Mouse (Mus musculus) midbrain, embryonic 16.5 days (tissue): ENCODE measurements around the gene Pak3. TPM values are rescaled to one million over a fixed set of nuclear protein-coding genes. Genes with fewer than 3 reads are reported as not detected.
A peak's percentile ranks its signal among the peaks of the same experiment; 100 is the strongest.

Source experiments
- ATAC-seq: fragments of 200-750 bp; cut with Nextera tagmentation; 2 replicates; pipeline ENCODE4 v1.8.0; 2017; ENCODE audit warnings: moderate TSS enrichment
- H3K27ac ChIP-seq: fragments of 300-500 bp; sonication (generic); 2 replicates; pipeline ENCODE4 v1.5.1; 2014; ENCODE audit warnings: mild to moderate bottlenecking, low read length, mixed read lengths
- H3K27me3 ChIP-seq: fragments of 300-500 bp; sonication (generic); 2 replicates; pipeline ENCODE4 v1.6.1; 2014; ENCODE audit warnings: low read depth, low read length, mixed read lengths; ENCODE audit not compliant: control insufficient read depth, insufficient read depth
- H3K36me3 ChIP-seq: fragments of 300-500 bp; sonication (generic); 2 replicates; pipeline ENCODE4 v1.6.1; 2014; ENCODE audit warnings: mild to moderate bottlenecking, low read length, moderate library complexity, mixed read lengths; ENCODE audit not compliant: control insufficient read depth, insufficient read depth
- H3K4me1 ChIP-seq: fragments of 300-500 bp; sonication (generic); 2 replicates; pipeline ENCODE4 v1.6.1; 2014; ENCODE audit warnings: mild to moderate bottlenecking, low read length, mixed read lengths; ENCODE audit not compliant: control insufficient read depth, insufficient read depth
- H3K4me2 ChIP-seq: fragments of 300-500 bp; sonication (generic); 2 replicates; pipeline ENCODE4 v1.6.1; 2014; ENCODE audit warnings: mild to moderate bottlenecking, low read length, mixed read lengths
- H3K4me3 ChIP-seq: fragments of 300-500 bp; sonication (generic); 2 replicates; pipeline ENCODE4 v1.5.1; 2014; ENCODE audit warnings: low read depth, mild to moderate bottlenecking, low read length, moderate library complexity, mixed read lengths
- H3K9ac ChIP-seq: fragments of 300-500 bp; sonication (generic); 2 replicates; pipeline ENCODE4 v1.6.1; 2014; ENCODE audit warnings: low read depth, low read length, mixed read lengths
- H3K9me3 ChIP-seq: fragments of 300-500 bp; sonication (generic); replicated peaks from 2 replicates; pipeline ENCODE4 v1.6.1; 2014; ENCODE audit warnings: mild to moderate bottlenecking, low read length, mixed read lengths; ENCODE audit not compliant: control insufficient read depth, poor library complexity, severe bottlenecking
- WGBS: fragments of 180-500 bp; shearing (Covaris S2); extraction: QIAGEN DNeasy Blood & Tissue Kit; methylation state at CpG from one replicate; pipeline ENCODE4 v1.1.7; 2014; 5-methylcytosine and 5-hydroxymethylcytosine counted together
- polyA plus RNA-seq: library from polyadenylated mRNA; unstranded; fragments of >200 nt; fragmentation: Nextera tagmentation; extraction: Ambion mirVana; gene quantifications from 2 replicates; pipeline ENCODE4 v1.2.1, GENCODE M21; 2015

Gene Pak3
- polyA plus RNA-seq, 1 experiment from 2014 or later = 294 TPM

- Histone ChIP-seq H3K4me1 (no peaks in the 10 kb centered on the region; the same call in 1 of the 2 replicates), H3K9me3 (no peaks in the 10 kb centered on the region), H3K36me3 (no peaks in the 10 kb centered on the region), H3K9ac (no peak overlapping the region), H3K4me2 (no peak overlapping the region), H3K4me3 (no peak overlapping the region), H3K27ac (no peak overlapping the region), H3K27me3 (no peaks in the 10 kb centered on the region)
- 34% methylated on average over 2 of the region's 2 CpGs for WGBS
- ATAC-seq = no peak
Observed at GRCm38 (mm10) chrX:143542756-143543155, 24.4 kb downstream of the Pak3 start.

DNA sequence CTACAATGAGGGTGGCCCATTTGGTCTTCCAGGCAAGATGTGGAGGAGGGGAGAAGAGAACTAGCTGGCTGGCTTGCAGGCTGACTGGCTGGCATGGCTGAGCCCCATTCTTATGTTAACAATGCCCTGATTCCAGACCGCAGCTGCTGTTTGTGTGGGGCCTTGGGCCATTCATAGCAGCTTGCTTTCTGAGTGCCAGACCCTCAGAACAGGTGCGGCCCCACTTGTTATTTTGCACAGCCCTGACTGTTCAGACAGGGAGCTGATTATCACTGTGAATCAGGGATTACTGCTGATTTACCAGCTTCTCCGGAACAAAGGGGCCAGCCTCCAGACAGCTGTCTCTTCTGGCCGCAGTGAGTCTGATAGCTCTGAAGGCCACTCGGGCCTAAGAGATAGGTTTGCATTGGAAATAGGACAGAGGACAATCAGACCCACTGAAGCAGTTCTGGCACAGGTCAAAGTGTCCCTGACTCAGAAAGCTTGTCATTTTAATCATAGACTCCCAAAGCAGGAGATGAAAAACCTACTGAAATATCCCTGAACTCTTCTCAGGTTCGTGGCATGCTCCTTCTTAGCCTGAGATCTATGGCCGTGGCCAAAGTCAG lies 24.9 kb downstream of the Pak3 start:
- 31% methylated on average over 7 of the region's 7 CpGs for WGBS
- H3K4me1 ChIP-seq = no peaks in the 10 kb centered on the region; the same call in 1 of the 2 replicates
- peak overlapping the region; percentile 17; the same call in 1 of the 2 replicates for H3K27ac ChIP-seq
- H3K27me3 ChIP-seq = no peaks in the 10 kb centered on the region
- no peaks in the 10 kb centered on the region for H3K9me3 ChIP-seq
- no peaks in the 10 kb centered on the region for H3K36me3 ChIP-seq
- H3K4me2 ChIP-seq = no peak overlapping the region
- no peak overlapping the region for H3K4me3 ChIP-seq
- ATAC-seq = peak; percentile 80
- H3K9ac ChIP-seq = no peak overlapping the region

DNA sequence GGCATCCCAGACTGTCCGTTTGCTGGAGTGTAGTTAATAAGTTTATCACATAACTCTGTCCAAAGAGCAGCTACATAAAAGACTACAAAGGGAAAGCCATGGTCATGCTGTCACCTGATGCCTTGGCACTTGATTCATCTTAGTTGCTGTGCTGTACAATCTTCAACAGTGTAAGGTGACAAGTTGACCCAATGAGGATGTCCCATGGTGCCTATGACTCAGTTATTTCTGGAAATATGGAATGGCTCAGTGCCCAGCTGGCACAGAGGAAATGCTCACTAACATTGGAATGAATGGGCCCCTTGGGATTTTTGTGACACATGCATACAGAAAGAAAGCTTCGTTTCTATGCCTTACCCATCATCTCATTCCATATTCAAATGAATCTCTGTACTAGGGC lies 55.3 kb downstream of the Pak3 start:
- Histone ChIP-seq H3K27me3 (no peaks in the 10 kb centered on the region; the same call in 1 of the 2 replicates), H3K4me2 (no peak overlapping the region), H3K27ac (no peak overlapping the region), H3K4me3 (no peak overlapping the region), H3K36me3 (no peaks in the 10 kb centered on the region), H3K4me1 (no peaks in the 10 kb centered on the region), H3K9me3 (no peaks in the 10 kb centered on the region), H3K9ac (no peak overlapping the region)
- WGBS = 56% methylated on average over 2 of the region's 2 CpGs
- ATAC-seq = no peak

DNA sequence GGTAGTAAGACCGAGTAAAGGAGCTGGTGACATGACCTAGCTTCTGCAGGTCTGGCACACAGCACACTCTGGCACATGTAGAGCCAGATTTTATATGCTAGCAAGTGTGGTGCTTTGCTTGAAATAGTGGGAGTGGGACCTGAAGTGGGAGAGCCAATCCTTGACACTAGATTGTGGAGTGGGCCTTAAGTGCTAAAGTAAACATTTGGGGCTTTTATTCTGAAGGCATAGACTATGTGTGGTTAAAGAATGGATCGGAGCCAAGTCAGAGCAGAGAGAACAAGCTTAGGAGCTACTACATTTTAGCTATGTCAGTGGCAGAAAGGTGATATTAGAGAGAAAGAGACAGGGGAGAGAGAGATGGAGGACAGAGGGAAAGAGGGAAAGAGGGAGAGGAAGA lies 61.5 kb downstream of the Pak3 start:
- no peak overlapping the region for H3K27ac ChIP-seq

DNA sequence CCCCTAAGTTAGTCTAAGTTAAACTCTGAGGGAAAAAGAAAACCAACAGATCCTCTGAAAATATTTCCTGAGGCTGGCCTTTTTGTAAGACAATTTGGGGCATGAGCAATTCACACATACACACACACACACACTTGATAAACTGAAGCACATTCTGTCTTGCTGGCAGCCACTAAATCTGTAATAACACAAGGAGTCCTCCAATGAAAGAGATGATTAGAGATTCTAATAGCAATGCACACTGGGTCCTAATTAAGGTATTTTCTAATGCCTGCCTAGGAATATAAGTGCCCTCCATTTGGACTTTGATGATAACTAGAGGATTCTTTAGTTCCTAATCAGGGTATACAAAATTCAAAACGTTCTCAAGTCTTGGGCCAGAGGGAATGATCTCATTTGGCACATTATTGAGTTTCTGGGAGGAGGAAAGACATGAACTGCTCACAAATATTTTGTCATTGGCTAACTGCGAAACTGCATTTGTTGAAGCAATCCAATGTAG lies 62.1 kb downstream of the Pak3 start:
- Histone ChIP-seq H3K4me3 (no peak overlapping the region), H3K4me1 (no peaks in the 10 kb centered on the region), H3K9me3 (no peaks in the 10 kb centered on the region), H3K27me3 (no peaks in the 10 kb centered on the region; the same call in 1 of the 2 replicates), H3K4me2 (no peak overlapping the region), H3K36me3 (no peaks in the 10 kb centered on the region), H3K27ac (no peak overlapping the region), H3K9ac (no peak overlapping the region)
- 55% methylated on average over 2 of the region's 2 CpGs for WGBS
- no peak for ATAC-seq

More for the DNA sequence above, 61.5 kb downstream of the Pak3 start:
- Histone ChIP-seq H3K27me3 (no peaks in the 10 kb centered on the region; the same call in 1 of the 2 replicates), H3K4me1 (no peaks in the 10 kb centered on the region), H3K9me3 (no peaks in the 10 kb centered on the region), H3K4me3 (no peak overlapping the region), H3K36me3 (no peaks in the 10 kb centered on the region), H3K4me2 (no peak overlapping the region), H3K9ac (no peak overlapping the region)
- 77% methylated on average over 2 of the region's 2 CpGs for WGBS
- no peak for ATAC-seq

DNA sequence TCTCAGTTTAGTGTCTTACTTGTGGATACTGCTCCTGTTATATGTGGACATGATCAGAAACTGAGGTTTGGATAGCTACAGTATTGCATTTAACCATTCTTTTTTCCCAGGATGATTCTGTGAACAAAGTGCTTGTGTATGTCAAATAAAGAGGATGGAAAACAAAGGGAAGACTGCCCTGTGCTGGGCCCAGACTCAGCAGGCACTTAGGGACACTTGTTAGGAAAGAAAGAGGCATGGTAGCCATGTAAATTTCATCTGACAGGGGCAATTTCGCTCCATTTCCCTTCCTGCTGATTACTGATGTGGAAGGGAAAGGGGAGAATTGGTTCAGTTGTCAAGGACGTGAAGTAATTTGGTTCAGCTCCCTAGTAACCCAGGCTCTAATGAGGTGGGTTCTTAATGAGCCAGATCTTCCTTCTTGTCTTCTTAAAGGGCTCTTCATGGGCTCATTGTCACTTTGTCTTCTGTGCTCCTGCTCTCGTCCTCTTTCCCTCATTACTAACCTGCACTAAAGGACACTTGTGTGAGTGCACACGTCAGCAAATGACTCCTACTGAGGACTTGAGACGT lies 88.6 kb downstream of the Pak3 start:
- no peak overlapping the region for H3K27ac ChIP-seq
- 37% methylated on average over 5 of the region's 5 CpGs for WGBS
- H3K4me1 ChIP-seq = no peaks in the 10 kb centered on the region
- H3K9me3 ChIP-seq = no peaks in the 10 kb centered on the region
- H3K9ac ChIP-seq = no peak overlapping the region
- no peak overlapping the region for H3K4me3 ChIP-seq
- no peak for ATAC-seq
- no peaks in the 10 kb centered on the region for H3K36me3 ChIP-seq
- H3K4me2 ChIP-seq = no peak overlapping the region
- no peaks in the 10 kb centered on the region for H3K27me3 ChIP-seq

DNA sequence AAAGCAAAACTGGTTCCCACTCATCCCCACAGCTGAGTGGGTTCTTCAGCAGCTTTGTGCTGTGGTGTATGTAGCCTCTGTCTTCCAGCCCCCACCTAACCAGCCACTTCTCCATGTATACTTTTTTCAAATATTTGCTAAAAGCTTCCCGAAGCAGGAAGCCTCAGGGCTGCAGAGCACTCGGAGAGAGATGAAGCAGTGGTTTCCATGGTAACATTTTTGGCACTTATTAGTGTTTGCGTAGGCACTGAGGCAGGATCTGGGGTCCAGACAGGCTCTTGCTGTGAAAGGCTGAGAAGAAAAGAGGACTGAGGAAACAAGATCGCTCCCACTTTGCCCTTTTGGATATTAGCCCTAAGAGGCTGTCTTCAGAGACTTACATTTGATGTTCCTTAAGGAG lies 100.3 kb downstream of the Pak3 start:
- peaks cover 11% of the 10 kb centered on the region for H3K4me1 ChIP-seq
- no peak overlapping the region for H3K4me2 ChIP-seq
- no peaks in the 10 kb centered on the region for H3K27me3 ChIP-seq
- ATAC-seq = peak; percentile 96
- H3K4me3 ChIP-seq = no peak overlapping the region
- 21% methylated on average over 4 of the region's 4 CpGs for WGBS
- no peaks in the 10 kb centered on the region for H3K9me3 ChIP-seq
- H3K9ac ChIP-seq = no peak overlapping the region
- no peaks in the 10 kb centered on the region for H3K36me3 ChIP-seq
- H3K27ac ChIP-seq = peak overlapping the region; percentile 15

GRCm38 (mm10) chrX:143627767-143628166 lies 109.4 kb downstream of the Pak3 start:
- H3K9ac ChIP-seq = no peak overlapping the region
- H3K4me2 ChIP-seq = no peak overlapping the region
- H3K27me3 ChIP-seq = no peaks in the 10 kb centered on the region; the same call in 1 of the 2 replicates
- H3K4me3 ChIP-seq = no peak overlapping the region
- ATAC-seq = no peak
- no peaks in the 10 kb centered on the region for H3K9me3 ChIP-seq
- no peak overlapping the region for H3K27ac ChIP-seq
- WGBS = 80% methylated on average over 5 of the region's 5 CpGs
- no peaks in the 10 kb centered on the region for H3K36me3 ChIP-seq
- H3K4me1 ChIP-seq = no peaks in the 10 kb centered on the region

DNA sequence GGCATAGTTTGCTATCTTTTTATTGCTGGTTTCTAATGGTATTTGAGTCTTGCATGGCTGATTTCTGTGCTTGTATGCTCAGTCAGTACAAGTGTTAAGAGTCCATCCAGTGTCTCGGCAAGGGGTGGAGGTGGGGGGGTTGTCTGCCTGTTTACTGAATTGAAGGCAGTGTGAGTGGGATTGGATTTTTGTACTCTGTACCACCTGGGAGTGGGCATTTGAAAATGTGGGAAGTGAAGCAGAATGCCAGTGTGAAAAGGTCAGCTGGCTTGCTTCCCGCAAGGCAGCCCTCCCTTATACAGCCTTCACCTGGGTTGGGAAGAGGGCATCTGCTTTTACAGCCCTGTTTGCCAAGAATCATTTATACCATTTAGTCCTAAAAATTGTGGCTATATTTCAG lies 125.5 kb downstream of the Pak3 start:
- no peak overlapping the region for H3K4me3 ChIP-seq
- no peaks in the 10 kb centered on the region for H3K36me3 ChIP-seq
- H3K4me1 ChIP-seq = no peaks in the 10 kb centered on the region
- no peaks in the 10 kb centered on the region for H3K27me3 ChIP-seq
- H3K4me2 ChIP-seq = no peak overlapping the region
- H3K9me3 ChIP-seq = no peaks in the 10 kb centered on the region
- H3K9ac ChIP-seq = no peak overlapping the region
- H3K27ac ChIP-seq = no peak overlapping the region
- 48% methylated on average over 2 of the region's 2 CpGs for WGBS
- no peak for ATAC-seq
